Mouse (Mus musculus) stomach, postnatal 0 days (tissue): ENCODE results near the gene Alkbh6.

Experiments
- CTCF ChIP-seq: IDR thresholded peaks from 2 replicates; pipeline ENCODE4 v1.5.1; 2016; ENCODE audit warnings: antibody characterized with exemption, low read depth, mild to moderate bottlenecking, moderate library complexity
- EP300 ChIP-seq: optimal IDR thresholded peaks from 2 replicates; pipeline ENCODE3; 2016; ENCODE audit warnings: antibody characterized with exemption

GRCm38 (mm10) chr7:30347828-30348227, 39.3 kb downstream of the Alkbh6 start:
- TF ChIP-seq CTCF = peak; percentile 86
- no peak for TF ChIP-seq EP300
